Mouse (Mus musculus): ENCODE data around the gene Enpp5.

Enpp5 gene

DNA sequence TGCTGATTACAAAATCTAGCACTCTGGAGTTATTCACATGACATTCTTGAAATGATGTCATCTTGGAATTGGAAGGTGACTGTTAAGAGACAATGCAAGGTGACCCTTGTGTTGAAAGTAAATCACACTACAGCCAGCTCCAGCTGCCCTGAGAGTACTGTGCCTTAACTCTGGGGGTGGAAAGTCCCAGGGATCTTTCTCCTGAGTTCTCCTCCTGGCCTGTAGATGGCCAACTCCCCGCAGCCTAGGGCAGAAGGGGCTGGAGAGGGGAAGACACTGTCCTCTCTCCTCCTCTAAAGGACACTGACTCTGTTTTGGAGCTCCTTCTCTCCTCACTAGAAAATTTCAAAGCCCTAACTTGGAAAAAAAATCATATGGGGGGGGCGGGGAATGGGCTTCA is 12.9 kb downstream of the Enpp5 start:
- no peak for DNase-seq (ENCODE audit: low read depth, low spot score)

DNA sequence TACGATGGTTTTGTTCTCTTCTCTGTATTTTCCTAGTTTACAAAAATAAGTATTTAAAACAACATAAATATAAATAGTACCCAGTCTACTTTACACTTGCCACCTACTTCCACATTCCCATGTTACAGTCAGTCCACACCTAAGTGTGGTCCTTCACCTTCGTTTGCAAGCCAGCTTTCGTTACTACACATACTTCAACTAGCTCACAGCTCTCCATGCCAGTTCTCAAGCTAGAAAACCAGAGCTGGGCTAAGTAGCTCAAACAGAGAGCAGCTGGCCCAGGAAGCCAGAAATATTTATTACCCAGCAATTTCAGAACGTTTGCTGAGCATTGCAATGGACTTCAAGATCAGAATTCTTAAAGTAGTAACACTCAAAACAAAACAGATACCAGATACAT is 21.9 kb downstream of the Enpp5 start:
- no peak for DNase-seq (ENCODE audit: low read depth, low spot score)

DNA sequence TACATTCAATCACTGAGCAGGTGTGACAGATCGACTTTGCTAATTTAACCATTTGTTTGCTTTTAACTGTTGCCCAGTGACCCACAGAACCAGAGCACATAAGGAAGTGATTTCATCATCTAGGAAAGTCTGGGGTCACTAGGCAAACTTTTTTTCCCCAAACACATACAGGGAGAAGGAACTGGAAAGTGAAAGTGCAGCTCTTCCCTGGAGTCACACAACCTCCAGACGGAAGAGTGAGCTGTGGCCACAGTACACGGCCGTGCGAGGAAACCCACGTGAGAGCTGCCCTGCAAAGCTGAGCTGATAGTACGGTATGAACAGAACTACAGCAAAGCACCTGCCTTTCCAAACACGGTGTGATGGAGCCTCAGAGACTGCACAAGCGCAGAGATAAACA is 22.3 kb downstream of the Enpp5 start:
- DNase-seq (ENCODE audit: low read depth, low spot score): no peak

DNA sequence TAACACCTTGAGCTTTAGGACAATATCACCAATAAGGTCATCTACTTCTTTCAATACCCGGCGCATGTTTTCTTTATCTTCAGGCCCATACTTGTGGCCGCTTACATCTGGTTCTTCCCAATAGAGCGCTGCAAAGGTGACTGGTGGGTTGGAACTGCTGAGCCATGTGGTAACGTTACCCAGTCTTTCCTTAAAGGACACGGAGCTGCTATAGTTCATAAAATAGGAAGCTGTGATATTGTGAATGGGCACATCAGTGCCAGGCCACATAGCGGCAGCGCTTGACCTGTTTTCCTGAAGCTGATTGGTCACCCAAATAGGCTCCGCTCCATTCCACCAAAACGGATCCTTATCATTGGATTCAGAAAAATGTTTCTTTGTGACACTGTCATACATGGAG is 23.3 kb downstream of the Enpp5 start:
- no peak for DNase-seq (ENCODE audit: low read depth, low spot score)

DNA sequence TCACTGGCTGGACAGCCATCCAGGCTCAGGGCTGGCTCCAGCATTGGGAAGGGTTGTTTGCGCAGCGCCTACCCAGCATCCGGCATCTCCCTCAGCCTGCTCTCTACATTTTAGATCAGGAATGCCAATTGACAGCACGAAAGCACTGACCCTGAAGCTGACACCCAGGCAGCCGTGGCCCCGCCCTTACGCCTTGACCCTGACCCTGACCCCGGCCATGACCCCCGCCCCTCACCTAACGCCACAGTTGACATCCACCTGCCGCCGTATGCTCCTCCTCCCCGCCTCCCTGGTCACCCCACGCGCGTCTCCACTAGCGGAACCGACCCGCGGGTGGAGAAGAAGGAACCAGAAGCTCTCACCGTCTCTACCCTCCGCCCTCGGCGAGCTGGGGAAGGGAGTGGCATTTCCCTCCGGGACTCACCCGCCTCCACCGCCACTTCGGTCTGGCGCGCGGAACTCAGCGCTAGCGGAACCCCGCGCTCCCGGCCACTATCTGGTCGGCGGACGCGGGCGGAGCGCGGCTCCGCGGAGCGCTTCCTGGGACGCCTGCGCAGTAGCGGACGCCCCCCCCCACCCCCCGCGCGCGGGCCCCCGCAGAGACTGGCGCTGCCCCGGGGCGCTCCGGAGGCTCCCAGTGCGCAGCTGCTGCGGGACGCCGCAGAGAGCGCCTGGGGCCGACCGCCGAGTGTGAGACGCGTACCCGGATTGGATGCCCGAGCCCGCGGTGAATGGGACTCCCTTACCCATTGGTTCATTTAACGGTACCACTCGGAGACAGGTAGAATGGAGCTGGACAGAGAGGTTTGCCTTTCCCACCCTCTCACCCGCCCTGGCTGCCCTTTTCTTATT is 26.9 kb downstream of the Enpp5 start, which contains the start of gene Enpp4:
Gene Enpp4, minus strand, starts transcription at position 523 of the 852 bp plus-strand sequence.
- DNase-seq (ENCODE audit: low read depth, low spot score): peak; percentile 91

DNA sequence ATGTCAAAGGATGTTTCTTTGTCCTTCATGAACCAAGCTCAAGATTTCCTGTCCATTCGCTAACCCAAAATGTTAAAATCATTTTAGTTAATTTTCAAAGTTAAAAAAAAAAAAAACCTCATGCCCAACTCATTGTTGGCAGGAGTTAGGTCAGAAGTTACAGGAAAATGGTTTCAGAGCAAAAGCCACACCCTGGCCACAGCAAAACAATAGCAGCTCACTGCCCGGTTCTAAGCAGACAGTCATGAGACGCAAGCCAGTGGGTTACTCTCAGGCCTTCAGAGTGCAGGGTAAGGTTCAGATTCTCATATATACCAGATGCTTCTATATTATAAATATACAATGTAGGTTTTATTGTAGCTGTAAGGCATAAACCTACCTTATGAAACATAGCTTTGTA is 29.7 kb downstream of the Enpp5 start:
- no peak for DNase-seq (ENCODE audit: low read depth, low spot score)

DNA sequence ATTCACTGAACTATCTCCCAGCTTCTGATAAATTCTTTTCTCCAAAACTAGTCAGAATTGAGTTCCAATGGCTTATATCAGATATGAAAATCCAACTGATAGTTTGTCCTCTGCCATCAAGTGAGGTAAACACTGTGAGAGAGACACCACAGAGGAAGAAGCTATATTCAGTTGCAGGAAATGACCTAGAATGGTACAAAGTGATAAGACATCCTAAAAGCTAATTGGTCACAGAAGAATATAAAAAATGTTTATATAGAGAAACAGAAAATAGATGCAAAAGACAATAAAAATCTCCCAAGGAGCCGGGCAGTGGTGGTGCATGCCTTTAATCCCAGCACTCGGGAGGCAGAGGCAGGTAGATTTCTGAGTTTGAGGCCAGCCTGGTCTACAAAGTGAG is 38.0 kb downstream of the Enpp5 start:
- no peak for DNase-seq (ENCODE audit: low read depth, low spot score)

DNA sequence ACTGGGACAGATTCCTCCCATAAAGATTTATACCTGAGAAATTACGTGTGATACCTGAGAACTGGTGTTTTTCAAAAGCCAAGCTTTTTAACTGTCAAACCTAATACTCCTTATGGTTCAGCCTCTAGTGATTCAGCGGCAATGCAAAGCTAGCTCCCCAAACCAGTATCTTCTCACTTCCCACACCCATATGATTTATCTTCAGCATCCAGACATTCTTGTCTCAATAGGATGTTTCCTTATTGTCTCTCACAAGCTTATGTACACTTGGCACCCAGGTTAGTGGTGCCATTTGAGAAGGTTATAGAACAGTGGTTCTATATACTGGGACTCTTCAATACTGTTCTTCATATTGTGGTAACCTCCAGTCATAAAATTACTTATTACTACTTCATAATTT is 39.1 kb downstream of the Enpp5 start:
- DNase-seq (ENCODE audit: low read depth, low spot score): no peak

DNA sequence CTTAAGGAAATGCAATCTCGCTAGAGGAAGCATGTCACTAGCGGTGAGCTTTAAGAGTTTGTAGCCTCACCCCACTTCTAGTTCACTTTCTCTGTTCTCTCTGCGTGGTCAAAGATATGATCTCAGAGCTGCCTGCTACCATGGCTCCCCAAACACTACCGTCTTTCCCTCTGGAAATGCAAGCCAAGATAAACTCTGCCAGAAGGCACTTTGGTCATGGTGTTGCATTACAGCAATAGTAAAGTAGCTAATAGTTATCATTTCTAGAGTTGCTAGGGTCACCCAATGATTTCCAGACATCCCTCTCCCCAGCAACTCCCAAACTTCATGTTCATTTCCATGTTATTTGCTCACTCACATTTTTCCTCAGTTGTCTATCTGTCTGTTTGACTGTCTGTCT is 39.6 kb downstream of the Enpp5 start:
- no peak for DNase-seq (ENCODE audit: low read depth, low spot score)

DNA sequence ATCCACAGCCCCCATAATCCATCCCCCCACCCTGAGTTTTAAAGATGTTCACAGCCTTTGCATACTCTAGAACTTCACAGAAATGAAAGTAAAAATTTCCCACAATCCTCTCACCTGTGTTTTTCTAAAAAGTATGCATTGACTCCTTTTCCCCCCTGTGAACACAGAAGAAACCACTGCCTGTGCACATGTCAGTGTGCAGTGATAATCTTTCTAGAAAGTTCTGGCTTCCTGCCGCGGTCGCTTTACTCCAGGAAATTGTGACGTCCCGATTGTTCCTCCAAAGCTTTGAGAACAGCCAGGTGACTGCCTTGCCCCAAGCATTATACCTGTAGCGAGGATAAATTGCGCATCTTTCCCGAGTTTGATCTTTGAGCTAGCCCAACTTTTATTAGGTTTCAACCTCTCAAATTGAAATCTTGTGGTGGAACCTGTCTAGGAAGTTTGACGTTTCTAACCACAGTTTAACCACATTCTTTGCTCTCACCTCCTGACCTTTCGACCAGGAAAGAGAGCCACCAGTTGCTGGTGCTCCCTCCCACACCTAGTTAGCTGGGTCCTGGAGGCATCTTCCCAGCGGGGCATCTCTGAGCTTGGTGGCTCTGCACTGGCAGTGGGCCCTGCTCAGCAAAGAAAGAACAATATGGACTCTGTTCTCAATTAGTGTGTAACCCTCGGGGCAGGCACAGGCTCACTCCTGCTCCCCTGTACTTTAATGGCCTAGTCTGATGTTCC is 42.9 kb downstream of the Enpp5 start:
- DNase-seq (ENCODE audit: low read depth, low spot score): no peak

DNA sequence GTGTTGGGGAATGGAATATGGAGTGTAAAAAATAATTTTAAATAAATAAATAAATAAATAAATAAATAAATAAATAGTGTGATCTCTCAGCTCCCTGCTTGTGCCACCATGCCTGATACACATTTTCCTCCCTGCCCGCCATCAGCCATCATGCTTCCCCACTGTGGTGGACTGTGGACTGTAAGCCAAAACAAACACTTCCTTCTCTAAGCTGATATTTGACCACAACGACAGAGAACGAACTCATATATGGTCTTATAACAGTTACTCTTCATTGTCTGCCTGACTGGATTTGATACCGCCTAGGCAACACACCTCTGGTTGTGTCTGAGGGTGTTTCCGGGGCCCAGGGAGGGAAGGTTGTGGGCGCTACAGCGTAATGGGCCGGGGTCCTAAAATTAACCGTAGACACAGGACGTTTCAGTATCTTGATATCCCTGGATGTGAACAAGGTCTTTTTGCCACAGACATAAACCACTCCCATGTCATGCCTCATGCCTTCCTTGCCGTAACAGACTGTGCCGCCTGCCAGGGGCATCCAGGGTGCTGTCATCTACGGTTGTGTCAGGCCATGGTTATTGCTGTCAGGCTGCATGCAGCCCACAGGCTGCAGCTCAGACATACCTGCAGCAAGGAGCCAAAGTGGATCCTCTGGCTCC is 50.6 kb downstream of the Enpp5 start:
- DNase-seq (ENCODE audit: low read depth, low spot score): no peak

DNA sequence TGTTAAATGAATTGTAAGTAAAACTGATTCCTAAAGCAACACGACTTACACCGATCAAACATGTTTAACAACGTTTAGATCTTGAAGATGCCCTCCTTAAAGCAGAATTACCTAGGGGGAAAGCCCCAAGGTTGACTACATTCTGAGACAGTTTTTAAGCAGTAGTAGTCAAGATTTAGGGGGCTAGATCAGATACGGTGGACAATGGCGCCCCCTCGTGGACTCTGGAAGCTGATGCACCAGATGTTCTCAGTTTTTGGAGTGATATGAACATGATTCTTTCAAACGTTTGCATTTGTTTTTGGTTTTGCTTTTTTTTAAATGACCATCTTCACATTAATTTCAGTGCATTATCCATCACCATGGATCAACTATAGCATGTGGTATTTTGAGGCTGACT is 51.8 kb downstream of the Enpp5 start:
- peak; percentile 55 for DNase-seq (ENCODE audit: low read depth, low spot score)

DNA sequence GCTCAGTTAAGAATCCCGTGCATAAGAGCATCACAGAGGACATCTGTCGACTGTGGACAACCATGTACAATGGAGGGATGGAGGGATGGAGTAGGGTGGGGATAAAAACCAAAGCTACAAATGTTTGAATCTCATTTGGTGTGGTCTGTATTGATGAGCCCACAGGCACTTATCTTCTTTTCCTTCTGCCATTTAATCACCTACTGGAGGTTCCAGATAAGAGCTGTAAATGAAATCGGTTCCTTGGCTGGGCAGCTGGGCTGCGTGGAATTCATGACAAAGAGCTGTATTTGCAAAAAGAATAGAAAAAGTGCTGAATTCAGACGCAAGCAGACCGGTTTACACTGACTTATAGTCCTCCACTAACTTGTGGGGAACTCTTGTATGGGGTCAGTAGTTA is 55.5 kb downstream of the Enpp5 start:
- no peak for DNase-seq (ENCODE audit: low read depth, low spot score)

DNA sequence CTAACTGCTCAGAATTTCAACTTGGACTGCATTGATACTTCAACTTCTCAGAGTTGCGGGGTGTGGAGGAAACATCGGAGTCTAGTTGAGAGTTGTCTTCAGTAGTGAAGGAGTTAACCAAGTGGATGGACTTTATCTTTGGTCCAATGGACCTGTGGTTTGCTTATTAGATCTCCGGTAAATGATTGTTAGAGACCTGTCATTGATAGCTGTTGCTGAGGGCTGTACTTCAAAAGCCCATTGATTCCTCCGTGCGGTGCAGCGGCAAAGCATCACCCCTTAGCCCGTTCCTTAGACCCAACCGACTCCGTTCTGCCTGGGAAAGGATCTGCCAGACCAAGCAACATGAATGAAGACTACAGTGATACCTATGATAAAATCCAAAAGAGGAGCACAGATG is 55.9 kb downstream of the Enpp5 start:
- no peak for DNase-seq (ENCODE audit: low read depth, low spot score)

DNA sequence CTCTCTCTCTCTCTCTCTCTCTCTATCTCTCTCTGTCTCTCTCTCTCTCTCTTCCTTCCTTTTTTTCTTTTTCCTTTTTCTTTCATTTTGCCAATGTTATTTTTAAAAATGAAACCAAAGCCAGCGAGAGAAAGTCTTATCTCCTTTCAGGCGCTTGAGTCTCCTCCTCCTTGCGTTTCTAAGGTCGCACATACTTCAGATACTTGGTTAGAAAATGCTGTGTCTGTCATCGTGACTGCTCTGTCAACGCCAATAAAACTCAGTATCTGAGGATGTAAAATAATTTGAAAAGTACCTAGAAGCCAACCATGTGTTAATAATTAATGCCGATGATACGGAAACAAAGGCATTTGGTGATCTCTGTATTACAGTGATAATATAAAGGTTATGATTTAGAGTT is 57.4 kb downstream of the Enpp5 start:
- DNase-seq (ENCODE audit: low read depth, low spot score): no peak

All from ES-CJ7 (cell line).